Mouse (Mus musculus): ENCODE data around the gene Otulin.

The Otulin gene

GRCm38 (mm10) chr15:27506127-27506886 lies 124.2 kb downstream of the Otulin start:
- DNase-seq (ENCODE audit: low read depth, low spot score), result no peak

DNA sequence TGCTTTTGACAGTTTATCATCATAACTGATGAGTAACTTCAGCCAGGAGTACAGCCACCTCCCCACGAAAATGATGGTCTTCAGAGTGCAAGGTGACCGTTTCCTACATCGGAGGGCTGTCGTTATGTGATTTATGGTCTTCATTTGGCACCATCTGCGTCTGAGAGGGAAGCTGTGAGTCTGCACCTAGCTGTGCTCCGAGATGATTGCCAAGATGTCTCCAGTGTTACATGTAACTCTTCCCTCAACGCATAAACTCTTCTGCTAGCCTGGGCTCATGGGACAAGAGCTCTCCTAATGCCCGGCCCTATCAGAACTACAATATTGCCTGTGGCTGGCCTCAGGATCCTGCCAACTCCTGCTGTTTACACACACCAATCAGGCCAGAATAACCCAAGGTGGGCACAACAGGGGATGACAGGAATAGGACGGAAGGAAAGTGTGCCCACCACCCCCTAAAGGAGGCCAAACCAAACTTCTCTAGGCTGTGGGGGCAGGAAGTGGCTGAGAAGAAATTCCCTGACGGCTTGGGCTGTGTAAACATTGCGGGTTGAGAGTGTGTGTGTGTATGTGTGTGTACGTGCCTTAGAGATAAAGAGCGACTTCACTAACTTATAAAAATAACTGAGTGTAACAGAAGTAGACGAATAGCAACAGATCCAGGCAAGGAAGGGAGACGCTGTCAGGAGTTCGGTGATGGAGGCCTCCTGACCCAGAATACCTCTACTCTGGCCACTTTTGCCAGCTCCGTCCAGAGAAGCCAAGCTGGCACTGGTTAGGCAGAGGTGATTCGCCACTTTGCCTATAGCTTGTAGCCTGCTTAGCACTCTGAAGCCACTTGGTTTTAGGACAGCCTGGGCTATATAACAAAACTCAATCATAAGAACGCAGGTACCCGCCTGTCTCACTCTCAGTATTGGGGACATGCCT lies 126.4 kb downstream of the Otulin start:
- no peak for DNase-seq (ENCODE audit: low read depth, low spot score)

DNA sequence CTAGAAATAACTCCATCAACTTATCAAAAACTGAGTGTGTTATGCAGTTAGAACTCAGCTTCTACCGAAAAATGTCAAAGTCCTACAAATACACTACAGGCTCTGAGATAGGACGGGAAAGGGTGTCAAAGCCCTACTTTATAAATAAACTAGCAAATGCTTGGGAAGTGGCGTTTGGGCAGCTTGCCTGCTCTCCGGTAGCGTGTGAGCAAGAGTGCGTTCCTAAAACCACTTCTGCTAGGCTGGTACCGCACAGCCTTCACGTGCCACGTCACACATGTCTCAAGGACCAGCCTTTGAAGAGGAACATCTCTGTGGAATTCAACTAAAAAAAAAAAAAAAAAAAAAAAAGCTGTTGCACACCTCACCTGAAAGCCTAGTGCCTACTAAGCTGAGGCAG lies 127.3 kb downstream of the Otulin start:
- no peak for DNase-seq (ENCODE audit: low read depth, low spot score)

- DNase-seq (ENCODE audit: low read depth, low spot score), result no peak
Observed at GRCm38 (mm10) chr15:27502338-27502737, 128.2 kb downstream of the Otulin start.

DNA sequence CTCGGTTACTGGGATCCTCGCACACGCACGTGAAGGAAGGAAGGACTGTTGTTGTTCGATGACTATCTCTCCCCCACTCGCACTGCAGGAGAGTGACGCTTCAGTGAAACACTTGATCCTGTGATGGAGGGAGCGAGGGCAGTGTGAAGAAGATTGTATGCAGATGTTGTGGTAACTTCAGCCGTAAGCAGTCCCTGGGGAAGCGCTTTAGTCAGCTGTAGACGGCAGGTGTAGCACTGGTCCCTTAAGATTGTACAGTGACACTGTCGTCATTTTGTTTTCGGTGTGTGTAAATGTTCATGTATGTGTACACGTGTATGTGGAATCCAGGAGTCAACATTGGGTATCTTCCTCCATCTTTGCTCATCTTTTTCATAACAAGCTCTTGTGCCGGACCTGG lies 130.1 kb downstream of the Otulin start:
- DNase-seq (ENCODE audit: low read depth, low spot score), result no peak

- DNase-seq (ENCODE audit: low read depth, low spot score), result no peak
Observed at GRCm38 (mm10) chr15:27498078-27498477, 132.4 kb downstream of the Otulin start.

DNA sequence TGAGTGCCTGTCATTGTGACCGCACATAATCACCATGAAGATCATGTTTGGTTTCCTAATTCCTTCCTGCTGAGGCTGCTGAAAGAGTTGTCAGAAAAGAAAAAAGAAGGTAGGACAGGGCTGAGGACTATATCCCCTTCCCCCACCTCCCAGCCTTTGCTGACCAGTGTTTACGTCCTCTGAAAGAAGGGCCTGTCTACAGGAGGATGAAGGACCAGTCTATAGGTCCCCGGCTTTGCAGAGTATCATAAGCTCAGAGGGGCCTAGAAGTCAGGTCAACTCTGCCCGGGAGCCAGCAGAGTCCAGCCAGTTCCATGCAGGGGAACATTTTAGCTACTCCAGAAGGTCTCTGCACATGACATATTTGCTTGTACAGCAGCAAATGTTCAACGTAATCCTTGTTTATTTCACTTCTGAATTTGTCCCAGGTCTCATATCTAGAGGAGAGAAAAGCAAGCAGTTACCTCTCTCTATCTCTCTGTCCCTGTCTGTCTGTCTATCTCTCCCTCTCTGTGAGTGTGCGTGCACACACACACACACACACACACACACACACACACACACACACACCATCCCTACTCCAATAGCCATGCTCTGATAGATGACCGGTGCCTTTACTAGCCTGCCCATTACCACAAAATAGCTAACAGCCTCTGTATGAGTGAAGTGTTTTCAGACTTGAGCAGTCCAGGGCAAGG lies 133.0 kb downstream of the Otulin start:
- no peak for DNase-seq (ENCODE audit: low read depth, low spot score)

DNA sequence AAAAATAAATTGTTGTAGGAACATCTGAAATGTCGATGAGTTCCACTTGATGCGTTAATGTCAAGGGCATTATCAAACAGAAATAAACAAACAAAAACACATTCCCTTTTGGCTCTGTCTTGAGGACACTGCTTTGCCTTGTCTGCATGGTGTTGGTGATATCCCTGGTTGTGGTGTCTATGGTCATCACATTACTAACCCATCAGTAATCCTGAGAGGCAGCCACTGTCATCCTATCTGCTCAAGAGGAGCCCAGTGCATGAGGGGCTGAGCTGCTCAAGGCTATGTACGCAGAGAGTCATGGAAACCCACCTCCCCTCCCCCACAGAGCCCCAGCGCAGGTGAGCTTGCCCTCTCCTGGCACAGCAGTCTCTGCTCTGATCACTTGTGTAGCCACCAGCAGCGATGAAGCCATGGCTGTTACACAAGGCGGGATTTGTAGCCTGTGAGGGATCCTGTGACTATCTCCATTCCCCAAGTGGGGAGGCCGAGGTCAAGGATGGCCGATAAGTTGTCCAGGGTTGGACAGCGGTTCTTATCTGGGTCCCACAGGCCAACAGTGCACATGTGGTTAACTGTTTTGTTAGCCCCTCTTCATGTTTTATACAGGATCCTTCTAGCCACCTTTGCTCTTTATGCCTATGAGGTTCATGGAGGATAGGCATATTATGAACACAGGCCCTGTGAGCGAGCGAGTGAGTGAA lies 133.7 kb downstream of the Otulin start:
- DNase-seq (ENCODE audit: low read depth, low spot score), result no peak

DNA sequence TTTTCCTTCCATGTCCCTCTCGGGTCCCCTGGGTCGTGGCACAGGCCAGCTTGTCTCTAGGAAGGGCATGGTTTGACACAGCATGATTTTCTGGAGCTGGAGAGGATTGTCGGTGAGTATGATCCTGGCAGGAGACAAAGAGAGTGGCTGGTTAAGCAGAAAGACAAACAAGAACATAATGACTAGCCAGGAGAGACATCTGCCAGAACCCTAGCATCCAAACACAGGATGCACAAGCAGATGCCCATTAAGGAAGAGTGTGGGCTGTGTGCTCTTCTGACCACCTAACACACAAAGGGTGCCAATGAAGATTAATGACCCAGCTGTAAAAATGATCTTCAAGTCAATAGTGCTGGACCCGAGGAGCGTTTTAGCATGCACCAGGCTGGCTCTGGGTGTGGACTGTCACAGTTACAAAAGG lies 134.5 kb downstream of the Otulin start:
- DNase-seq (ENCODE audit: low read depth, low spot score), result no peak

DNA sequence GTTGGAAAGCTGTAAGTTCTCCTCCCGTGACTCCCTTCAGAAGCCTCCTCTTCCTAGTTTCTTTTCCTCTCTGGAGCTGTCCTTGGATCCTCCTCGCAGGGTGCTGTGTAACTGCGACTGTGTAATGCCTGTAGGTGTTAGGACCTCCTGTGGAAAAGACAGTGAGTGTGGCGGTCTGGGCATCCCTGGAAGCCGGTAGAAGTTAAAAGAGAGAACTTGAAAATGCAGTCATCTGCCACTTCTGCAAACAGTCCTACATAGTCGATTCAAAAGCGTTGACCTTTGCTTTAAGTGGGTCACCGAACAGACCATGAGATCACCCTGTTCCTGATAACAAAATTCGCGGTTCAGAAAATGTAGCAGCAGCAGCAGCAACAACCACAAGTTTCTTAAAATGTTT lies 137.0 kb downstream of the Otulin start:
- no peak for DNase-seq (ENCODE audit: low read depth, low spot score)

- DNase-seq (ENCODE audit: low read depth, low spot score), result no peak
Observed at GRCm38 (mm10) chr15:27492734-27493133, 137.8 kb downstream of the Otulin start.
